Mouse (Mus musculus): ENCODE results near the gene Slc2a13.

The Slc2a13 gene

GRCm38 (mm10) chr15:91573111-91573538, at the start of gene Slc2a13:
Gene Slc2a13, minus strand, starts transcription at chr15:91573261.
- DNase-seq (ENCODE audit: low spot score in 2 of 2): peak; percentile 88 to 89

- DNase-seq (ENCODE audit: low spot score in 2 of 2): no peak
These were observed 43.0 kb upstream of the Slc2a13 start for GRCm38 (mm10) chr15:91616016-91616415.

- DNase-seq (ENCODE audit: low spot score in 2 of 2): no peak
These were observed 42.5 kb upstream of the Slc2a13 start for GRCm38 (mm10) chr15:91615532-91615931.

- DNase-seq (ENCODE audit: low spot score in 2 of 2): peak; percentile 75 to 92
These were observed 41.1 kb upstream of the Slc2a13 start for GRCm38 (mm10) chr15:91613981-91614665.

DNA sequence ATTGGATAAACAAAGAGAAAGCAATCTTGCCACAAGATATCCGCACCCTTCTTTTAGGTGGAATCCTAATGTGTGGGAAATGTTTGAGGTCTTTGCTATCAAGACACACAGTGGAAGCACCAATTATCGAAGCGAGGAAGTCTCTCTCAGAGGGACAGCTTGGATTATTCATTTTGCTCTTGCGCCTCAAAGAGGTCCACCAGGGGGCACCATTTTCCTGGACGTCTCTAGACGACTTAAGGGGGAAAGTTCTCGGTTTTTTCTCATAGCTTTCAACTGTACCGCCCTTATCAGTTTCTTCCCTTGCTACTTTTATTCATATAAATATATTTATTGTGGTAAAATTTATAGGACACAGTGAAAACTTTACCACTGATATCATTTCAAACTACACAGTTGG, 36.7 kb upstream of the Slc2a13 start:
- peak in 1 of 2 experiments; percentile 63 for DNase-seq (ENCODE audit: low spot score in 2 of 2)

- no peak for DNase-seq (ENCODE audit: low spot score in 2 of 2)
These were observed 35.8 kb upstream of the Slc2a13 start for GRCm38 (mm10) chr15:91608811-91609210.

DNA sequence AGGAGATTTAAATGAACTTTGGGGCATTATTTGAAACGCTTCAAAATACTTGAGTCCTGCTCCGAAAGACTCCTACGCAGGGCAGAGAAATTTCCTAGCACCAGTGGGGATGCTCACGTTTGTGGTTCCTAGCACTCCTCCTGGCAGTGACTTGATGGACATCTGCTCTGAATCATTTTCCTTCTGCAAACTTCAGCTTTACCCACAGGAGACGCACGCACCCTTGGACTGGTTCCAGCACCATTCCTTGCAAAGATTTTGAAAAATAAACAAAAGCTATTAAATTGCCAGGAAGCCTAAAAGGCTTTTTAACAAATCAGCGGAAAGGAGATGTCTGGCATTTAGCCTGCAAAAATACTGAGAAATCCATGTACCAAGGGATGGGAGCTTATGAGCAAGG, 28.1 kb upstream of the Slc2a13 start:
- peak in 1 of 2 experiments; percentile 47 for DNase-seq (ENCODE audit: low spot score in 2 of 2)

DNA sequence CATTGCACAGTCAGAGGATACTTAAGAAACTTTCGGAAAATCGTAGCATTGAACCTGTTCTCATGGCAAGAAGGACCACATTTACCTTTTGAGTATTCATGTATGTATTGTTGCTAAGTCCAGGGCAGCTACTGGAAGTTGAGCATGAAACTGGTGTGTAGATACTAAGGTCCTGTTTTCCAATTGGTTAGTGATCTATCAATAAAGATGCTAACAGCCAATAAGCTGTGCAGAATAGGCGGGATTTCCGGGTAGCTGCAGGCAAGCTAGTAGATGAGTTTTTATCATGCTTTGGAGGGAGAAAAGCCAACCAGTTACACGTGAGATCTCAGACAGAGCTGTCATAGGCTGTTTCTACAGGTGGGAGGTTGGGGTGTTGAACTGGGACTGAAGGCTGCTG, 24.2 kb upstream of the Slc2a13 start:
- no peak for DNase-seq (ENCODE audit: low spot score in 2 of 2)

- DNase-seq (ENCODE audit: low spot score in 2 of 2): peak; percentile 83 to 88
These were observed 1.4 kb upstream of the Slc2a13 start for GRCm38 (mm10) chr15:91574492-91574891.

GRCm38 (mm10) chr15:91572421-91573069, 516 bp downstream of the Slc2a13 start:
- DNase-seq (ENCODE audit: low spot score in 2 of 2): no peak

DNA sequence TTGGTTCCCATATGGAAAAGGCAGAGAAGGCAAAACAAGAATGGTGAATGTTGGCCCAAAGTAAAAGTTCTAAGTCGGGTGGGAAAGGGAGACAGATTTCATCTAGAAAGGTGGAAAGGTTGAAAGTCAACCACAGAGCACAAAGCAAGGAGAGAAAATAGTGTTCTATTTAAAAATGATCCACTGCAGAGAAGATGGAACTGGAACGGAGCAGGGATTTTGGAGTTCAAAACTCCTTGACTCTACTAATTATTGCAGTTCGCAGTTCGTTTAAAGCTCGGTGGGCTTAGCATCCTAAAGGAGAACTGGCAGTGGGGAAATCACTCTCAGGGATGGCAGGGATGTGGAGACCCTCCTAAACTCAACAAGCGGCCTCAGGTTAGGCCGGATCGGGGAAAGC, 1.1 kb downstream of the Slc2a13 start:
- no peak for DNase-seq (ENCODE audit: low spot score in 2 of 2)

DNA sequence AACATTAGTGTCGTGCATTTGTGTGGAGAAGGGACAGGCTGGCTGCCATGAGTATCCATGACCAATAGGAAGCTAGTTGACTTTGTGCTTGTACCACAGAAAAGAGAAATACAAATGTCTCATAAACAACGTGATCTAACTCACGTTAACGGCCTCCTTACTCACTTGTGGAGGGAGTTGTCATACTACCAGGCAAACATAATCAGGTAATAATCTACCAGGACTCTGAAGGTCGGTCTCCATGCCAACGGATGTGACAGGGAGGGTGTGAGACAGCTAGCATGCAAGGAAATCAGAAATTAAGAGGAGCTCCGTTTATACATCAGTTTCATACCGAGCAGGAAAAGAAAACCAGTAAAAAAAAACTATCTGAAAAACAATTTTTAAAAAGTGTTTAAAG, 6.3 kb downstream of the Slc2a13 start:
- DNase-seq (ENCODE audit: low spot score in 2 of 2): no peak

DNA sequence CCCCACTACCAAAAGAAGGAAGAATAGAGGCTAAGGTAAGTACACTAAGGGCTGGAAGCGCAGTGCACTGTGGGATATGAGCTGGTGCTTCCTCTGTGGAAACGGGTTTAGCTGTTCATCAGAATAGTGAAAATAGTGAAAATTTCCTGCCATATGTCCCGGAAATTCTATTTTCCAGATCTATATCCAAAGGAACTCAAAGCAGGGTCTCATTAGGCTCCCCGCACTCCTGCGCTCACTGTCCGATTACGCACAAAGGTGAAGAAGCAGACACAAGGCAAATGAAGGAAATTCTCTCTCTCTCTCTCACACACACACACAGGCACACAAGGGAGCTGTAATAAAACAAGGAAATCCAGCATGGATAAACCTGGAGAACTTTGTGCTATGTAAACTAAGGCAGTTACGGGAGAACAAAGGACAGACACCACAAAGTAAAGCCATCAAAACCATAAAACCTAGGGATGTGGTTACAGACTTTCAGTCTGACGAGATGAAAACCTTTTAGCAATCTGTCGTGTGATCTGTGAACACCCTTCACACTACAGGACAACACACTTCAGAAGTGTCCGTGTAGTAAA, 7.9 kb downstream of the Slc2a13 start:
- DNase-seq (ENCODE audit: low spot score in 2 of 2): no peak

DNA sequence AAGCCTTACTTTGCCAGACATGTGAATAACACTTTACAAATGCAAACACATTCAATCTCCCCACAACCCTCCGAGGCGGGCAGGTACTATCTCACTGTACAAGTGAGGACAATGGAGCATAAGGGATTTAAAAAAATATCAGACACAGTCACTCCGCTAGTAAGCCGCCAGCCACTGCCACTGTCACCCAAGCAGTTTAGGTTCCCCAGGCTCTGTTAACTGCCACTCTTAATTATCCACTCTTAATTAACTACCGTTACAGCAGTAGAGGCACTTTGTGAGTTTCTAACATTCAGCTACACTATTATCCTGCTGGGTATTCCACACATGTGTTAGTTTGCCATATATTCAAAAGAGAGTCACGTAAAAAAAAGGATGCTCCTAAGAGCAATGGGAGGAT, 11.3 kb downstream of the Slc2a13 start:
- DNase-seq (ENCODE audit: low spot score in 2 of 2): no peak

DNA sequence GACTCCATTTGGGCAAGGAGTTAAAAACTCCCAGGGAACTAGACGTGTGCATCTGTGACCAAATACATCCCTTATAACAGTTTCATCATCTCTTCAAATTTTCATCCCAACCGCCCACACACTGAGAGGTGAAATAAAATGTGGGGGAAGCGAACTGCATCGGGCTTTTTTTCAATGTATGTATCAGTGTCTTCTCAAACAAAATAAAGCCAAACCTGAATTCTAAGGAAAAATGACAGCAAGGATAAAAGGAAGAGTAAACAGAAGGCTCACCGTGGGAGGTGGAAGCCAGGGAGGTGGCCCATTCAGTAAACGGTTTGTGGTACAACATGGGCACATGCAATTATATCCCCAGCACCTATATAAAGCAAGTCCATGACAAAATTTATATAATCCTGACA, 17.7 kb downstream of the Slc2a13 start:
- peak; percentile 23 to 48 for DNase-seq (ENCODE audit: low spot score in 2 of 2)

GRCm38 (mm10) chr15:91548586-91549268, 24.3 kb downstream of the Slc2a13 start:
- DNase-seq (ENCODE audit: low spot score in 2 of 2): no peak

GRCm38 (mm10) chr15:91544586-91544985, 28.5 kb downstream of the Slc2a13 start:
- DNase-seq (ENCODE audit: low spot score in 2 of 2): no peak

DNA sequence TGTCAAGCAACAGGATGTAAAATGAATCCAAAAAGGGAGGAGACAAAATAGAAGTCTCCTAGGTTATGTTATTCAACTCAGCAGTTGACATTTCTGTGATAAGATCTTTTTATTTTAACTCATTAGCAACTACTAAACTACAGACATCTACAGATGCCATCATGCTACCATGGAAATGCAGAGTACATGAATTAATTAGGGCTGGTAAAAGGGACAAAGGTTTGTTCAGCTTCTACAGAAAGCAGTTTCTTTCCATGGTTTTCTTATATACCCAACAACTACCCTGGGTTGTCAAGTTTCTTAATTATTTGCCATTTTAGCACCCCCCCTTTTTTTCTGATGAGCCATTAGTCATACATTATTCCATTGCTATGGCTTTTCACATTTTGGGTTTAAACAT, 34.6 kb downstream of the Slc2a13 start:
- no peak for DNase-seq (ENCODE audit: low spot score in 2 of 2)

DNA sequence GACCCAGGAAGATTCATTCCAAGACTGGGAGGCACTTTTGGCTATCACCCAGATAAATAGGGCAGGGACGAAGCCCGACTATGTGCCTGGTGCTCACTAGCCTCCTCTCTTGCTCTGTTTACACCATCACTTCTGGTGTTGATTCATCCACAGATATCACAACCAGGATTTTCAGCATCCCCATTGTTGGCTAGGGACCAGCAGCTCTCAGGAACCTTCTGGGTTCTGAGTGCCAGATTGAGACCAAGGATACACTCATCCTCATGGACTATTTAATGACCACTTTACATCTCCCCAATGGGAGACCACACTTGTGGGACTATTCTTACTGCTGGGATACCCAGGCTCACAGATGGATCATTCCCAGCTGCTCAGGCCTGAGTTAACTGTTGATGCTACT, 46.2 kb downstream of the Slc2a13 start:
- no peak for DNase-seq (ENCODE audit: low spot score in 2 of 2)

DNA sequence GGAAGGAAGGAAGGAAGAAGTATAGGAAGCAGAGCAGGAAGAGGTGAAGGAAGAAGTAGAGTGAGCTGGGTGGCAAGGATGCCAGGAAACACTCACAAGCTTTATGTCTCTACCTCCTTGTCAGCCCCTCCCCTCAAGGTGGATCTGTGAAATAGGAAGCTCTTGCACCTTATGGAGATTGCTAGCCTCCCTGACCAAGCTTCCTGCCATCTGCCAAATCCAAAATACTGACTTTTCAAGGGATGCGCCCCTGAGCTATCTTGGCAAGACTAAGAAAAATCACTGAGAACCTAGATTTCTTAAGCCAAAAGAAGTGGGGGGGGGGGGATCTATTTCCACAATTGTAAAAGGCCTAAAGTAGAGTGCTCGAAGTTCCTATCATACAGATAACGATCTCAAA, 46.9 kb downstream of the Slc2a13 start:
- no peak for DNase-seq (ENCODE audit: low spot score in 2 of 2)

DNA sequence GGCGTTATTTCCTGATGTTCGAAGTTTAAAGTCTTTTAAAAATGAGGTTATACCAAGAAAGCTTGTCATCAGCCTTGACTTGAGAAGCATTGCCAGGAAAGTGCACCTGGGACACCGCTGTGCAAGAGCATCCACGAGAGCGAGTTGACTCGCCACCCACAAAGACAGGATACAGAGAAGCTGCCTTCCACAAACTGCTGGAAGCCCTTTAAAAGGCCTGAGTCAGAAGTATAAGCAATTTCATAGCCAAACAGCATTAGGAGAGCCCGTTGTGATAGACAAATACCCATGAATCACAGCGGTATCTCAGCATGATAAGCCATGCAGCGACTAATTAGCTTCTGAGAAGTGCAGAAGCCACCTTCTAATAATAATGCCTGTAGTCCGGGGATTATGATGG, 48.6 kb downstream of the Slc2a13 start:
- no peak for DNase-seq (ENCODE audit: low spot score in 2 of 2)

- DNase-seq (ENCODE audit: low spot score in 2 of 2): no peak
These were observed 69.8 kb downstream of the Slc2a13 start for GRCm38 (mm10) chr15:91503291-91503690.

DNA sequence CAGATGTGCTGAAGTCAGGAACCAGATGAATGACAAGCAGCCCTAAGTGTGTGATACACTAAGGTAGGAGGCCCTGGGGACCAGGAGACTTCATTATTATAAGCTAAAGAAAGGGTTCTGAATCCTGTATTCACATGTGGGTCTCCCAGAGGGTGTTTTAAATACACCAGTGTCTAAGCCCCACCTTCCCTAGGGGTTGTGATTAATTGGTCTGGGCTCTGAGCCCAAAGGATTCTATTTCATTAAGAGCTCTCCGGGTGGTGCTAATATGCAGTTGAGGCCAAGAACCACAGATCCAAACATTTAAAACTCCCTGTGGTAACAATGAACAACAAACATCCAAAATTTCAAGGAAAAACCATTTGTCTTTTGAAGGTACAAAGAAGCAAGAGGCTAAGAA, 70.4 kb downstream of the Slc2a13 start:
- no peak for DNase-seq (ENCODE audit: low spot score in 2 of 2)

Measured in frontal cortex, postnatal 36 days (tissue).